Mouse (Mus musculus): ENCODE measurements around the gene Usp22. TPM values are rescaled to one million over a fixed set of nuclear protein-coding genes. Genes with fewer than 3 reads are reported as not detected.
A peak's percentile ranks its signal among the peaks of the same experiment; 100 is the strongest.
"Not testable (repeated sequence)": the region's sequence is repeated elsewhere in the genome, so short reads cannot be mapped to it uniquely, and the experiment has no call there.

Usp22 gene
- total RNA-seq, 2 experiments from 2014 or later = 202 to 220 TPM

- intact Hi-C loops (cut with DNase I) = loop anchor here (2.0 to 10.0 kb wide), 4 partner anchors 39 to 521 kb away; no protein-coding TSS in a partner anchor
- peak; percentile 82 to 84 for DNase-seq (ENCODE audit: low spot score in 2 of 2)
Measured at GRCm38 (mm10) chr11:61193392-61193791, 18.5 kb upstream of the Usp22 start.

DNA sequence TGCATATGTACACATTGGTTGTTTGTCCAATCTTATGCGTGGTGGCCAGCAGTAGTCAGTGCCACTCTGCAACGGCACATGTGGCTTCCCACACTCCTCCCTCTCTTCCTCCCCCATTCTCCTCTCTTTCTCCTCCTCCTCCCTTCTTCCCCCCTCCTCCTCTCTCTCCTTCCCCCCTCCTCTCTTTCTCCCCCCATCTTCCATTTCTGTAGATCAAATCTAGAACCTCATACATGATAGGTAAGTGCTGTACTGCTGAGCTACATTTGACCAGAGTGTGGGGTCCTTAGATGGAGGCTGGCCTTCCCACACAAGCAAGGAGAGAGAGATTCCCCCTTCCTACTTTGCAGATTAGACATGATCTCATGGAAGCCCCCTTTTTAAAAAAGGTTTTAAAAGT, 17.9 kb upstream of the Usp22 start:
- intact Hi-C loops (cut with DNase I) = loop anchor here (2.0 to 10.0 kb wide), 4 partner anchors 40 to 522 kb away; no protein-coding TSS in a partner anchor
- DNase-seq (ENCODE audit: low spot score in 2 of 2) = no peak

DNA sequence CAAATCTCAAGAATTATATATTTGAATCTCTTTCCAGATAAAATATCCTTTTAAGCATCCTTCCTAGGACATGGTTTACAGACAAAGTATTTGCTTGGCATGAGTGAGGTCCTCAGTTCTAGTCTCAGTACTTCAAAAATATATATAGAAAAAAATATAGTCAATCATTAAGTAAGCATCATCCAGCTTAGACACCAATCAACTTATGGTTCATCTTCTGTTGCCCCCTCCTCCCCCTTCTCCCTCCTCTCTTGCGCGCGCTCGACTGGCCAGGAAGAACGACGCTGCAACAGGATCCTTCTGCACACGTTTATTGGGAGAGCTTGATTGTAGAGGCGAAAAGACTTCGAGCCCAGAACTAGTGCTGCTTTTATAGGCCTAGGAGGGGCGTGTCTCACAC, 17.3 kb upstream of the Usp22 start:
- DNase-seq (ENCODE audit: low spot score in 2 of 2) = not testable (repeated sequence)
- intact Hi-C loops (cut with DNase I) = loop anchor here (2.0 to 10.0 kb wide), 4 partner anchors 40 to 523 kb away; no protein-coding TSS in a partner anchor

DNA sequence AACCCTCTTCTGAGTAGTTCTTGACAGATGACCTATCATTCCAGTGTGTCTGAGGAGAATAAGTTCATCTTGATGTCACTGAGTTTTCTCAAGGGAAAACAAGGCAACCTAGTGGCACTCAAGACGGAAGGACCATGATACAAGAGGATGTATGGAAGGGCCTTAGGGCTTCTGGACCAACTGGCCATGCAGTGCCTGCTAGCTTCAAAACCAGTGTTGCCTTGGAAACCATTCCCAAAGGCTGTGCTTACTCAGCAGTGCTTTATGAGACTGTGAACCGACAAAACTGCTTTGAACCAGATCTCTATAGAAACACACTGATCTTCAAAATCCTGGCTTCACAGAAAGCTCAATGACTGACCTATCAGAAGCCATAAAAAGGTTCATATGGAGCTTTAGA, 15.9 kb upstream of the Usp22 start:
- intact Hi-C loops (cut with DNase I) = loop anchor here (5.0 to 10.0 kb wide), 3 partner anchors 42 to 524 kb away; no protein-coding TSS in a partner anchor
- DNase-seq (ENCODE audit: low spot score in 2 of 2) = no peak

DNA sequence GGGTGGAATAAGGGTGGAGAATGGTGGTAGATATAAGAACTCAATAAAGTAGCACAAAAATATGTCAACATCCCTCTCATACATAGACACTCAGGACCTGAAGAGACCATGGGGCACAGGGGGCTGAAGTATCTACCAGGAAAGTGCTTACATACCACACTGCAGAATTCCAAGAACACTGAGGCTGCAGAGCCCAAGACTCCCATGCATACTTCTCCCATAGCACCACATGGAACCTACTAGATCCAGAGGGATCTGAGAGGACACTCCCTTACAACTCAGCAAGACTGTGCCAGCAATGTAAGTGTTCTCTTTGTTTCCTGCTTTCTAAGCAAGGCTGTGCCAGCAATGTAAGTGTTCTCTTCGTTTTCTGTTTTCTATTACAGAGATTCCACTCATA, 9.0 kb upstream of the Usp22 start:
- intact Hi-C loops (cut with DNase I) = loop anchor here (10.0 kb wide), 1 partner anchor 321 kb away; the partner anchor contains the start of gene B9d1

DNA sequence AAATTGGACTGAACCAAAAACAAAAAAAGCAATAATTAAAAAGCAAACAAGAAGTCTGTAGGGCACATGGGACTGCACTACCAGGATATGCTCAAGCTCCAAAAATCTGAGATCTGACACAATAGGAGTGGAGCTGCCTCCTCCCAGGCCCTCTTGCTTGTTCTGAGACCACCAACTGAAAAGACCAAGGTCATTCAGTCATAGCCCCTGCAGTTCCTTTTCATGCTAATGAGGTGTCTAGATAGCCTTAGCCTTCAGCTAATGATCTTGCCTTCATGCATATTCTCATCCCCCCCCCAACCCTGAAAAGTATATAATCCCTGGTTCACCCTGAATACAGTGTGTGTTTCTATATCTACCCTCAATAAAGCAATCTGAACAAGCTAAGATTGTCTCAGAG, 6.8 kb upstream of the Usp22 start:
- intact Hi-C loops (cut with DNase I) = loop anchor here (10.0 kb wide), 1 partner anchor 323 kb away; the partner anchor contains the start of gene B9d1
- no peak for DNase-seq (ENCODE audit: low spot score in 2 of 2)

More for the DNA sequence above, 9.0 kb upstream of the Usp22 start:
- no peak for DNase-seq (ENCODE audit: low spot score in 2 of 2)

DNA sequence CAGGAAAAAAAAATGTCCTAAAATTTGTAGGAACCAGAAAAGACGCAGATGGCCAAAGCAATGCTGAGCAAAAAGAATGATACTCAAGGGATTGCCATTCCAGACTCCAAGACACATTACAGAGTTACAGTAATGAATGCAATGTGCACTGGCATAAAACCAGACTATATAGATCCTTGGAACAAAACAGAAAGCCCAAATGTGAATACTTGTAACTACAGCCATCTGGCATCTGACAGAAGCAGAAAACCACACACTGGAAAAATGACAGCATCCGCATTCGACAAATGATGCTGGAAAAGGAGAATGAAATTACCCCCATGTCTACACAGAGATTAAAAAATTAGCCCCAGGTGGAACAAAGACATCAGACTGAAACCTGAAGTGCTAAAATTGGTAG, 5.5 kb upstream of the Usp22 start:
- intact Hi-C loops (cut with DNase I) = loop anchor here (10.0 kb wide), 1 partner anchor 324 kb away; the partner anchor contains the start of gene B9d1
- peak in 1 of 2 experiments; percentile 72 for DNase-seq (ENCODE audit: low spot score in 2 of 2)

DNA sequence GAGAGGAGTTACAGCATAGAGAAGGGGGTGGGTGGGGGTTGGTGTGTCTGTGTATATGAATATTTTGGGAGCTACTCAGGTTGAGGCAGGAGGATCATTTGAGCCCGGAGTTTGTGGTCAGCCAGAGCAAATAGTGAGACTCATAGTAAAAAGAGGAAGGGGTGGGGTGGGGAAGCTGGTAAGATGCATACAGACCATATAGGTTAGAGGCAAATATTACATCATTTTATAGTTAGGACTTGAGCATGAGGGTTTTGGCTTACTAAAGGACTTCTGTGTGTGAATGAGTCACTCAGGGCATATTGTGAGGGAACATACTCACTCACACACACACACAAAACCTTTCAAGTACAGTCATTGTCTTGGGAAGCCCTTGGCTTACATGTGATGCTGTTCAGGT, 1.5 kb upstream of the Usp22 start:
- no peak for DNase-seq (ENCODE audit: low spot score in 2 of 2)
- intact Hi-C loops (cut with DNase I) = loop anchor here (5.0 kb wide), 1 partner anchor 231 kb away; no protein-coding TSS in a partner anchor

GRCm38 (mm10) chr11:61175778-61176177, 923 bp upstream of the Usp22 start:
- intact Hi-C loops (cut with DNase I) = loop anchor here (5.0 kb wide), 1 partner anchor 232 kb away; no protein-coding TSS in a partner anchor
- no peak for DNase-seq (ENCODE audit: low spot score in 2 of 2)

DNA sequence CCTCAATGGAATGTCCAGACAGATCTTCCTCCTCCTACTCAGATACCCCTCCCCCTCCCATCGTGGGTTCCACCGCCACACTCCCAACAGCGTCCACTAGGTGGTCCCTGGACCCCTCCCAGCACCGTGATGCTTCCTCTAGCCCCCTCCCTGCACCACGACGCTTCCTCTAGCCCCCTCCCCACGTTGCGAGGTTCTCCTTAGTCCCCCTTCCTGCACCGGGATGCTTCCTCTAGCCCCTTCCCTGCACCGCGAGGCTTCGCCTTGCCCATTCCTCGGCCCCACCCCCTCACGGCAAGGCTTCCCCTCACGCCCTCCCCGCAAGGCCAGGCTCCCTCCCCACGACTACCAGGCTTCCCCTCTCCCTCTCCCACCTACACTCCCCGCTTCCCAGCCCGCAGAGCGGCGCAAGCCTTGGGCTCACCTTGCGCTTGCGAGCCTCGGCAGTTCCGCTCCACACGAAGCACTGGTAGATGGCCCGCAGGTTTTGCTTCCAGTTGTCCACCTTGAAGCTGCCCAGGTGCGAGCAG, 499 bp downstream of the Usp22 start:
- peak in 1 of 2 experiments; percentile 29 for DNase-seq (ENCODE audit: low spot score in 2 of 2)
- intact Hi-C loops (cut with DNase I) = no loop called here

GRCm38 (mm10) chr11:61173477-61173876, 1.4 kb downstream of the Usp22 start:
- DNase-seq (ENCODE audit: low spot score in 2 of 2); intact Hi-C loops (cut with DNase I): not testable (repeated sequence)

GRCm38 (mm10) chr11:61170184-61170583, 4.7 kb downstream of the Usp22 start:
- intact Hi-C loops (cut with DNase I) = no loop called here
- DNase-seq (ENCODE audit: low spot score in 2 of 2) = peak in 1 of 2 experiments; percentile 48

GRCm38 (mm10) chr11:61164881-61165280, 10.0 kb downstream of the Usp22 start:
- DNase-seq (ENCODE audit: low spot score in 2 of 2) = no peak
- intact Hi-C loops (cut with DNase I) = no loop called here

DNA sequence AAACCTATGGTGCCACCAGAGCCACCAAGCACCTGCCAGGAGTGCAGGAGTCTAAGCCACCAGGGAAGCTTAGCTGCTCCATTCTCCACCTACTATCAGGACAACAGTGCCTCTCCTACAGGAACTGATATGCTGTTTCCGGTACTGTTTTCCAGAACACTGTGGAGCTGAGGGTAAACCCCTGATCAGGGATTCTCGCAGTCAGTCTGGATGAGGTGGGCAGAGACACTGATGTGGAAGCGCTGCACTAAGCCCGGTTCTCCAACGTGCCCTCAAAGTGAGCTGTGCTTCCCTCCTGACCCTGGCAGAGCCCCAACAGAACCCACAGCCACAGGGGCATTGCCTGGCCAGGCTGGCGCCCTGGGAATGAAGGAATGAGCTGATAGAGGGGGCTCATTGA, 10.5 kb downstream of the Usp22 start:
- intact Hi-C loops (cut with DNase I) = no loop called here
- DNase-seq (ENCODE audit: low spot score in 2 of 2) = no peak

- no peak for DNase-seq (ENCODE audit: low spot score in 2 of 2)
- intact Hi-C loops (cut with DNase I) = no loop called here
Measured at GRCm38 (mm10) chr11:61163341-61163740, 11.5 kb downstream of the Usp22 start.

DNA sequence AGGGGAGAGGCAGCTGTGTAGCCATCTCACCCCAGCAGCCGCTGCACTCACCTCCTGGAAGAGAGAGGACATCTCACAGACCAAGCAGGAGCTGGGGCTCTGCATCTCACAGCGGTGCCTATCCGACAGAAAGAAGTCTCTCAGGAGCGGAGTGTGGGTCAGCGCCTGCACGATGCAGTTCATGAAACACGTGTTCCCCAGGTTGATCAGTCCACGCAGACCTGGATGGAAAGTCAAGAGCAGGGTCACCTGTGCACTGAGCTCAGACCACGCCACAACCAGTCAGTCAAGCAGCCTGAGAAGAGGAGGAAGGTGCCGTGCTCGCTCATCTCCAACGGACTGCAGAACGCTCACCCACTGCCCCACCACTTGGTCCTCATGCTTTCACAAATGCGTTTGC, 12.1 kb downstream of the Usp22 start:
- DNase-seq (ENCODE audit: low spot score in 2 of 2) = no peak
- intact Hi-C loops (cut with DNase I) = no loop called here

DNA sequence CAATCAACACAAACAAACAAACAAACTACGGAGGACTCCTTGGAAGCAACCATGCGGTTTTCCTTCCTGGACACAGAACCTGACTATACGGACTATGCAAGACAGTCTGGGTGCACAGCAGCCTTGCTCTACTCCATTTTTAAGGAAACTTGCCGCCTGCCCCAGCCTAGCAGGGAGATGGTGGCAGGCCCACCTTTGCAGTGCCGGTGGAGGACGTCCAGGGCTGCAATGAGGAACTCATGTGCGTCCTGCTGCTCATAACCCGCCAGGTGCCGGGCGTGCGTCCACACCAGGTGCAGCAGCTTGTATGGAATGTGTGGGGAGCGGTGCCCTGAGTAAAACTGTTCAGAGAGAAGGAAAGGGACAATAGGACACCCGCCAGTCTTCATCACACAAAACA, 13.7 kb downstream of the Usp22 start:
- intact Hi-C loops (cut with DNase I) = no loop called here
- no peak for DNase-seq (ENCODE audit: low spot score in 2 of 2)

GRCm38 (mm10) chr11:61159796-61160732, 14.8 kb downstream of the Usp22 start:
- DNase-seq (ENCODE audit: low spot score in 2 of 2) = no peak
- intact Hi-C loops (cut with DNase I) = no loop called here

DNA sequence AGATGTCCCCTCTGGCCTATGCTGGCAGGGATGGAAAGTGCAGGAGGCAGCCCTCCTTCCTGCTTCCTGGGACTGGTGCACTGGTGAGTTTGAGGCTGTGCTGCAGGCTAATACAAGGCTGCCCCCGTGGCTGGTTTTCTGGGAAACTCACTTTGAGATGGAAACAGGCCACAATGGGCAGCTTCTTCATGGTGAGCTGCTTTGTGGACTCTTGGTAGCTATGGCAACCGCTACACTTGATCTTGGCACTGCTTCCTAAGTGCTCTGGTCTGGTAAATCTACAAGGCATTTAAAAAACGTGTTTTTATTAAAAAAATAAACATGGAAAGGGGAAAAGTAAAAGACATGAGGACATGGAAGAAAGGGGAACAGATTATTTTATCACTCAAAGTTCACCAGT, 16.7 kb downstream of the Usp22 start:
- intact Hi-C loops (cut with DNase I) = no loop called here
- no peak for DNase-seq (ENCODE audit: low spot score in 2 of 2)

DNA sequence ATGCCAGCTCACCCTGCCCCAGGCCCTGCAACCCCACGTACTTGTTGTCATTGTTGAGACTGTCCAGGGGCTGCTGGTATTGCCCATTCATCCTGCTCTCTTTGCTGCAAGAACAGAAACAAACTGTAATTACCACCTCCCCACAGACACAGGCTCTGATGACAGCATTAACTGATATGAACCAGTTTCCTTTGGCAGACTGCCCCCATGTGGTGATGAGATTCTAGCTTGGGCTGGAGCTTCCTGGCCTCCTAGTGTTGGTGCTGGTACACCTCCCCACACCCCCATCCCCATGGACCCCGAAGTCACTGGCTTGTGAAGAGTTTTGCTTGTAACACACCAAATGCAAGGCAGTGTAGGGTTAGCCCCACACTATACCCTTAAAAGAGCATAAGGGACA, 19.1 kb downstream of the Usp22 start:
- intact Hi-C loops (cut with DNase I) = loop anchor here (2.0 kb wide), 1 partner anchor 51 kb away; no protein-coding TSS in a partner anchor
- DNase-seq (ENCODE audit: low spot score in 2 of 2) = peak; percentile 34 to 58
